Mouse (Mus musculus): Measurements from ENCODE around the gene Pank2.
"Not testable (repeated sequence)": the region's sequence is repeated elsewhere in the genome, so short reads cannot be mapped to it uniquely, and the experiment has no call there.

The Pank2 gene

DNA sequence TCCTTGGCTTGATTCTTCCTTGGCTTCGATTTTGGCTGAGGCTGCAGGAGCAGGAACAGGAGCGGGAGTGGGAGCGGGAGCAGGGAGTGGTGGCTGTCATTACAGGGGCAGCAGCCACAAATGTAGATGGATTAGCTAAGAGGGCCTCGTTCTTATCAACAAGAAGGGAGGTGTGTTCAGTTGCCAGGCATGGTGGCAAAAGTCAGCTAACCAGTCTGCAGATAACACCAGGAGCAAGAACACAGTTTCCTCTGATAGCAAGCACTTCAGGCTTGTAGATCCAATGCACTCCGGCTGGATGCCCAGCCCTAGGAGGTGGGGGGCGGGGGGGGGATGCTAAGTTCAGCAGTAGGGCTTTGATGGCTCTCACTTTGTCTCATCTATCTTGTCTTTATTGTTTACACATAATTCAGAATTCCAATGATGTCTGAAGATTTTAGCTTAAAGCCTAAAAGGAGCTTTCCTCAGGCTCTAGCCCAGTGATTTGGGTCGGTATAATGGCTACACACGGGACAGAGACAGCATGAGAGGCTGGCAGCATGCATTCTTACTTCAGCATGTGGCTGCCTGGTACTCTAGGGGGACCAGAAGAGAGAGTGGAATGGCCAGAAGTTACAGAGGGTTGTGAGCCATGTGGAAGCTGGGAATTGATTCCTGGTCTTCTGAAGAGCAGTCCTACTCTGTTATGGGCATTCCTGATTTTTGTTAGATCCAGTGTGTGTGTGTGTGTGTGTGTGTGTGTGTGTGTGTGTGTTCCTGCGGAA lies 1.6 kb upstream of the Pank2 start:
- no peak for DNase-seq (ENCODE audit: low read depth)

DNA sequence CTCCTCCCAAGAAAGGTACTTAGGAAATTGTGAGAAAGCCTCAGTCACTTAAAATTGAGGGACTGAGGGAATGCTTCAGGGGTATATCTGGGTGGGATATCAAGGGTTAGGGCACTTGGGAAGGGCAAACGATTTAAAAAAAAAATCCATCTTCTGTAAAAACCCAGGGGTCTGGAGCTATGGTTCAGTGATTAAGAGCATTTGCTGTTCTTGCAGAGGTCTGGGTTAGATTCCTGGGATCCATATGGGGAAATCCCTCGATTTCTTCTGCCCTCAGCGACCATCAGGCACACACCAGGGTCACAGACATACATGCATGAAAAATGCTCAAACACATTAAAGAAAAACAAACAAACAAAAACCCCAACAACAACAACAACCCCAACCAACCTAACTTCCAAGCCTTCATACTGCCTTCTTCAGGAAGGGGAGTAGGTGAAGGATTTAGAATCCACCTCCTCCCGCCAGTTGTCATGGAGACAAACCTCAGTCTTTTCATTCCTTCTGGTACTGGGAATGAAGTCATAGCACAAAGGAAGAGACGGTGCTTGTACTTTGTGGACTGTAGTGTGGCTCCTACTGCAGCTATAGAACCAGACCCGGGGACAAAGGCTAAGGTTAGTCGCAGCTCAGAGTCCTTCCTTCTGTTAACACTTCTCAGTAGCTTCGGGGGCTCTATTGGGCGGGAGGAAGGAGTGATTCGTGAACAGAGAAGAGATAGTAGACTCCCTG lies 648 bp upstream of the Pank2 start:
- DNase-seq (ENCODE audit: low read depth), result no peak

DNA sequence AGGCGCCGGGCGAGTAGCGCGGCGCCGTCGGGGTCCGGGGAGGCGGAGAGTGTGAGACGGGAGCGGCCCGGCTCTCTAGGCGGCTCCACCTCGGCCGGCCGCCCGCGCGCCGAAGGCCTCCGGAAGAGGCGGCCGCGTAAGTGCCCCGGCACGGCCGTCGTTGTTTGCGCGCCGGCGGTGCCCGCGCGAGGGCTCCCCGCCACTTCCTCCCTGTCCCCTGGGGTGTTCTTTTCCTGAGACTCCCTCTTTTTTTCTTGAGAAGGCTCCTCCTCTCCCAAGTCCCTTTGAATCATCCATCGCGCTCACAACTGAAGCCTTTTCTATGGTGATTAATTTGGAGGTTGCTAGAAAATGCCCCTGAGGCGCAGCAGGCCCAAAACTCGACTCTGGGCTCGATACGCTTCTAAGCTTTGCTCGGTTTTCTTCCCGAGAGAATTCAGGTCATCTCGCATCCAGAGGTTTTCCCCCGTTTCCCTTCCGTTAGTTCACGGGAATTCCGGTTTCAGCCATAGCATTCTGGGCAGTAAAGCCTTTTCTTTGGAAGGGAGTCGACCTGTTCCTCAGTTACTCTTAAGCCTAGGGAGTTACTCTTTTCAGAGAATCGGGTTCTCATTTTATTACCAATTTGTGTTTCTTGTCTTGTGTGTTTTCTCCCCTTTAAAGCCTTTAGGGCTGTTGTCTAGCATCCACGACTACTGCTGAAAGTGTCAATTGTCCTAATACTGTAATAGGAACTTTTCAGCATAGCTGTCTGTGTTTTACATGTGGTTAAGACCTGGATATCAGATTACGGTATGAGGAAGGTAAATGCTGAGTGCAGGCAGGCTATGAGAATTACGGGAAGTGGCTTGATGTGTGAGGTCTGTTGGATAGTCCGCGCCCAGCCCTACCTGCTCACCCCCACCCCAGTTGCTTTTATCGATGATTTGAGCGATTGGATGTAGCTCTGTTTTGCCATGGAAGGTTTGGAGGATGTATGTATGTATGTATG lies 680 bp downstream of the Pank2 start:
- peak; percentile 84 for DNase-seq (ENCODE audit: low read depth)

DNA sequence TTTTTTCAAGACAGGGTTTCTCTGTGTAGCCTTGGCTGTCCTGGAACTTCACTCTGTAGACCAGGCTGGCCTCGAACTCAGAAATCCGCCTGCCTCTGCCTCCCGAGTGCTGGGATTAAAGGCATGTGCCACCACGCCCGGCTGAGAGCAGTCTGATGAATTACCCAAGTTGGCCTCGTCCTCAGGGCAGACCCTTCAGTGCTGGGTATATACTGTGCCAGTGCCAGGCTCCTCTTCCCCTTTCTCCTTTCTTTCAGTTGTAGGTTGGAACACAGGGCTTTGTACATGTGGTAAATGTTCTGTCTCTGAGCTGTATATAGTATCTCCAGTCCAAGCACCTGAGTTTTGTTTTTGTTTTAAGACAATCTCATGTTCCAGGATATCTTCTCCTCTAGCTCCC lies 1.7 kb downstream of the Pank2 start:
- DNase-seq (ENCODE audit: low read depth), result peak; percentile 32

DNA sequence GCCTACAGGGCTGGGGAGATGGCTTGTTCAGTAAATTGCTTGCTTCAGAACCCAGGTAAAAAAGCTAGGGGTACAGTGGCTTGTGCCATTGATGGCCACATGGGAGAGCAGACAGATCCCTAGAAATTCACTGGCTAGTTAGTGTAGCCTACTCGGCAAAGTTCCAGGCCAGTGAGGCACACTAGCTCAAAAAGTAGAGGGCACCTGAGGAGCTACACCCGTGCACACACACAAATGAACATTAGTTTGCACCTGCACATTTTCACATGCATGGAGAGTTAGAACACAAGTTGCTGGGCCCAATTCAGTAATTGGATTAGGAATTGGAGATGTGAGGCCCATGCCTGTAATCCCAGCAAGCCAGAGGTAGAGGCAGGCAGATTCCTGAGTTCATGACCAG lies 2.8 kb downstream of the Pank2 start:
- no peak for DNase-seq (ENCODE audit: low read depth)

DNA sequence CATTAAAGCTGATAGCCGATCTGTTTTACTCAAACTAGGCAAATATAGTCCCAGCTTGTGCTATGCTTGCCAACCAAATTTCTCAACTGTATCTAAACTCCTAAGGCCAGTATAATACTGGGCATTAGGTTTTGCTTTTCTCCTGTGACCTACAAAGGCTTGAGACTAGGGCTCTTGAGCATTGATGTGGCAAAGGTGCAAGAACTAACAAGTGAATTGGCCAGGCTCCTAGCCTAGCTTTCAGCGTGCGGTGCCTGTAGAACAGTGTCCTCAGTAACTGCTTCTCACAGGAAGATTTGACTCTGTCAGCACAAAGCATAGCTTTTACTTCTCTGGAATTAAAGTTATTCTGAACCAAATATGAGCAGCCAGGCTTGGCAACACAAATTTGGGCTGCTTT lies 13.2 kb downstream of the Pank2 start:
- no peak for DNase-seq (ENCODE audit: low read depth)

DNA sequence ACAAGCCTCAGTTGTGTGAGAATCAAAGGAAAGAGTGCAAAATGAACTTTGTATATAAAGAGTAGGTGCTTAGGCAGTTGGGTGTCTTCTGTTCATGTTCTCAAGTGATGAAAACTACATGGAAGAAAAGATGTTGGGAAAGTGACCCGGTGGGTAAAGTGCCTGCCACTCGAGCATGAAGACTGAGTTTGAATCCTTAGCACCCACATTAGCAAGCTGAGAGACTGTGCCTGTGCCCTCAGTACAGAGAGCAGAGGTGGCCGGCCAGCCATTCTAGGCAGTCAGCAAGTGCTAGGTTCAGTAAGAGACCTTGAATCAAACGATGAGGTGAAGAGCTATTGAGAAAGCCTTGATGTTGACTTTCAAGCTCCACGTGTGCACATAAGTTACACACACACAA lies 14.4 kb downstream of the Pank2 start:
- no peak for DNase-seq (ENCODE audit: low read depth)

DNA sequence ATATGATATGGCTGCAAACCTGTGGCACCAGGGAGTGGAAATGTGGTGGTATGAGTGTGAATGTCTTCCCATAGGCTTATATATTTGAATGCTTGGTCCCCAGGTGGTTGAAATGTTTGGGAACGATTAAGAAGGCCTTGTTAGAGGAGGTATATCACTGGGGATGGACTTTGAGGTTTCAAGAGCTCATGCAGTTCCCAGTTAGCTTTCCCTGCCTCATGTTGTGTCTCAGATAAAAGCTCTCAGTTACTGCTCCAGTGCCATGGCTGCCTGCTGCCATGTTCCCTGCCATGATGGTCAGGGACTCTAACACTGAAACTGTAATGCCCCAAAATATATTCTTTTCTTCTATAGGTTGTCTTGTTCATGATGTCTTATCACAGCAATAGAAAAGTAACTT lies 19.3 kb downstream of the Pank2 start:
- DNase-seq (ENCODE audit: low read depth), result no peak

DNA sequence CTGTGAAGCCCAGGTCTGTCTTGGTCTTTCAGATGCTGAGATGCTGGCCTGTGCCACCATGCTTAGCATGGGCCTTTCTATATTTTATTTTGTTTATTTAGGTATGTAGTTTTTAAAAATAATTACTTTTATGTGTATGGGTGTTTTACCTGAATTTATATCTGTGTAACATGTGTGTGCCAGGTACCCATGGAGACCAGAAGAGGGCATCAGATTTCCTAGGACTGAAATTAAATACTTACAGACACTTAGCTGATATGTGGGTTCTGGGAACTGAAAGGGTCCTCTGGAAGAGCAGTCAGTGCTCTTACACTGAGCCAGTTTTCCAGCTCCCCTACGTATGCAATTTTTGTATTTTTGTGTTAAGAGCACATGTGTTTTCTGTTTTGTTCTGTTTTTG lies 24.0 kb downstream of the Pank2 start:
- peak; percentile 30 for DNase-seq (ENCODE audit: low read depth)

DNA sequence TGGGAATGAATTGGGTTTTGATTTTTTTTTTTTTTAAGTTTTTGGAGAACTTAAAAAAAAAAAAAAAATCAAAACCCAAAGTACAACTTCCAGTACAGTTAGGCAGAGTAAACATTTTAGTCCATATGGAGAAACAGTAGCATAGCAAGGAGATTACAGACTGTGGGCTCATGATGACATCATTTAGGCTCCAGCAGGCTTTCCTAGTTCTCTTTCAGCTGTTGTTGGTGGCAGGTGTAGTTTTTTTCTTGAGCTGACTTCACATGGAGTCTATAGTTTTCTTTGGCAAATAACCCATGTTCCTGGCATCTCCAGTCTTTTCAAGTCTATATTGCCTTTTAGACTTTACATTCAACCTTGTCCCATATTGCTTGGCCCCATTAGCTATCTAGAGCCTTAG lies 28.4 kb downstream of the Pank2 start:
- DNase-seq (ENCODE audit: low read depth), result no peak

DNA sequence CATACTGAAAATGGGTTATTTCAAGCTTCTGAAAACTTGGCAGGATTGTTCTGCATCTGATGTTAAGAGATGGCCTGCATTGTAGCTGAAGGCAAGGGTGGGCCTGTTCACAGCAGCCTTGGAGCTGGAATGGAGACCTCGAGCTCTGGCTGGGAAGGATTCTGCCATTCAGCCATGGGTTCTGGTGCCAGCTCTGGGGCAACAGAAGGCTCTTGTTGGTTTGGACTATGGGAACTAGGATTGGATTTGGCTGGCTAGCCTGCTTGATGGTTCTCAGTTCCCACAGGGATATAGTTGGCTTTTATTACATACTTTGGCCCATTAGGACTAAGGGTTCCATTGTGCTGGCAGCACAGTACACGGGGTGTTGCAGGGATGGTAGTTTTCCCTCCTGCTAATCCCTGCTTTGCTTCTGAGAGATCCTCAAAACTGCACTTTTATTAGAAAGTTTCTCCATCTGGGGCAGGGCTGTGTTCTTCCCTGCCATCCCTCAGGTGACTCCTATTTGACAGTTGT lies 34.5 kb downstream of the Pank2 start:
- DNase-seq (ENCODE audit: low read depth), result no peak

DNA sequence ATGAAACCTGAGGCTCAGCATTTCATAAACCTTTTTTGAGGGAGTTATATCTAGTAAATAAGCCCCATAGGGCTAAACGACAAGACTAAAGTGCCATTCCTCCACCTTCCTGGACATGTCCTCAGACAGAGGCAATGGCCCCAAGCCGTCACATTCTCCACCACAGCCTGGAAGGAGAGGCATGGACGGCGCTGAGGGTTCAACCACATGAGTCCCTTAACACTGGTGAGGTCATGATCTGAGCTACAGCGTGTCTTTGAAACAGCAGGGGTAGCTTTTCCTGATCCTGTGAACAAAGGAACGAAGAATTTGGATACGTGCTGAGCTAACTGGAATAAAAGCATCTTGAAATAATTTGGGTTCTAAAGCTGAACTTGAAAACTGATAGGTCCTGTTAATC lies 36.4 kb downstream of the Pank2 start:
- not testable (repeated sequence) for DNase-seq (ENCODE audit: low read depth)

DNA sequence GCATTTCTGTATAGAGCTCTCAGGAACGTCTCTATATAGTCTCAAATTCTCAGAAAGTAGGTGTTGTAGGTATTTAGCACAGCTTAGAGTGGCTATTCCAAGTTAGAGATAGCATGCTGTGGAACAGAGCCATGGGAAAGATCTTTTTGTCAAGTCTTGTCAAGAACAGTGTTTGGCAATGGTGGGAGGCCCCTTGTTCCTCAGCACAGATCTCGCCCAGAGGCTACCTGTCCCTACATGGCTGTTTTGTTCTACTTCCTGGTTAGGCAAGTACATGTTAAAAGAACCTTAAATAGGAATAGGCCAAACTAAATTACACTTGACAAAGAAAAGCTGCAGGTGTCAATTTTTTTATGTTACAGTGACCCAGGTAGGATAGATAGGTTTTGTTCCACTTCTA lies 38.2 kb downstream of the Pank2 start:
- DNase-seq (ENCODE audit: low read depth), result no peak

DNA sequence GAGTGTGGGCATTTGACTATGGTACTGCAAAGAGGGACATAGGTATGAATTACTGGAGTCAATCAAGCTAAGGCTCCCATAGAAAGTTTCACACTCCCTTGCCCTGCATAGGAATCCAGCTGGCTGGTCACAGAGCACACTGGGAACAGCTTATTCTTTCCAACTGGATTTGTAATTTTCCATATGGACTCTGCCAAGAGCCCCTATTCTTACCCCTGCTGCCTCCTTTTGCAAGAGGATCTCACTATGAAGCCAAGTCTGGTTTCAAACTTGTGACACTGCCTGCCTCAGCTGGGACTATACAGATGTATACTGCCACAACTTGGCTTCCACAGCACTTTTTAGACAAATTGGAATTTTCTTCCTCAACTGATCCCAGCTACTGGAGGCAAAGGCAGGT lies 39.3 kb downstream of the Pank2 start:
- no peak for DNase-seq (ENCODE audit: low read depth)

DNA sequence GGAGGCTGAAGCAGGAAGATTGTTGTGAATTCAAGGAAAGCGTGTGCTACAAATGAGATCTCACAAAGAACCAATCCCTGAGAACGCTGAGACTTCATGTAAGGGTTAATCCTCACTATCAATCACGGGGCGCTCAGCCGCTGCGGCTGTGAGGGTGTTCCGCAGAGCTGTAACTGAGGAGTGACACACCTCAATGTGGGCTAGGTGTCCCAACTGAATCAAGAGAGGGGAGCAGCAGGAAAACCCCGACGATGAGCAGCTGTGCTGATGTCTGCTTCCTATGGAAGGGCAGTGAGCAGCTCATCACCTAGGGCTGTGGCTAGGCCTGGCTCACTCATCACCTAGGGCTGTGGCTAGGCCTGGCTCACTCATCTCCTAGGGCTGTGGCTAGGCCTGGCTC lies 42.2 kb downstream of the Pank2 start:
- DNase-seq (ENCODE audit: low read depth), result no peak

DNA sequence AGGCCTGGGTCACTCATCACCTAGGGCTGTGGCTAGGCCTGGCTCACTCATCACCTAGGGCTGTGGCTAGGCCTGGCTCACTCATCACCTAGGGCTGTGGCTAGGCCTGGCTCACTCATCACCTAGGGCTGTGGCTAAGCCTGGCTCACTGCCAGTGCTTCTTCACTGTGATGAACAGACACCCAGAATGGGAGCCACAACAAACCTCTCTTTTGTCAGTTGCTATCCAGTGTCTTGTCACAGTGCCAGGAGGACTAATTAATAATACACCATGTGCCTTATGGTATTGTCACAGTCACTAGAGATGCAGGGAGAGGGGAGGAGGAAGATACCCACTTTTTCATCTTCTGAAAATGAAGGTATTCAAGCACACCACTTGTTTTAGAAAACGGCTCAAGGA lies 42.9 kb downstream of the Pank2 start:
- DNase-seq (ENCODE audit: low read depth), result peak; percentile 50

DNA sequence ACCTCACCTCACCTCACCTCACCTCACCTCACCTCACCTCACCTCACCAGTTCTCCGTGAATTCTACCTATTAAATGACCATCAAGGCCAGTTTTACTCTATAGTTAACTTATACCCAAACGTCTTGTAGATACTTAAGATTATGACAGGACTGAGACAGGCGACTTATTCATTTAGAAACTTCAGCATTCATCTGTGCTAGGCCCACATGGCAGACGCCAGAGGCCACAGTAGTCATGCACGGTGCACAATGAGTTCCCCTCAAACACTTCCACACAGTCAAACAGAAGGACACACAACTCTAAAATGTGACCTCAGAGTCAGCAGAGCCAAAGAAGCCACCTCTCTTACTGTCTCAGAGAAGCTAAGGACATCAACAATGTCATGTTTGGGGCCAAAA lies 45.1 kb downstream of the Pank2 start:
- DNase-seq (ENCODE audit: low read depth), result no peak

DNA sequence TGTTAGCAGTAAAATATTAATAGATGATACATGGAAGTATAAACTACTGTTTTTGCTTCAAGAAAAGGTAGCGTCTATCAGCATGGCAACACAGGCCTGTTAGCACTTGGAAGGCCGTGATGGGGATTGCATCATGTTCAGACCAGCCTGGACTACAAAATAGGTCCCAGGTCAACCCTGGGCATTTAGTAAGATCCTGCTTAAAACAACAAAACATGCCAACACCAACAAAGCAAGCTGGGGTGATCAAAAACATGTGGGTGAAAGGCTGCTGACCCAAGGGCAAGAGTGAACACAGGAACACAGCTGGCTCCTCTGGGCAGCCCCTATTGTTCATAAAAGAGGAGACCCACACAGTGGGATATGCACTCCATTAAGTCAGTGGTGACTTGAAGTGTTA lies 45.5 kb downstream of the Pank2 start:
- no peak for DNase-seq (ENCODE audit: low read depth)

DNA sequence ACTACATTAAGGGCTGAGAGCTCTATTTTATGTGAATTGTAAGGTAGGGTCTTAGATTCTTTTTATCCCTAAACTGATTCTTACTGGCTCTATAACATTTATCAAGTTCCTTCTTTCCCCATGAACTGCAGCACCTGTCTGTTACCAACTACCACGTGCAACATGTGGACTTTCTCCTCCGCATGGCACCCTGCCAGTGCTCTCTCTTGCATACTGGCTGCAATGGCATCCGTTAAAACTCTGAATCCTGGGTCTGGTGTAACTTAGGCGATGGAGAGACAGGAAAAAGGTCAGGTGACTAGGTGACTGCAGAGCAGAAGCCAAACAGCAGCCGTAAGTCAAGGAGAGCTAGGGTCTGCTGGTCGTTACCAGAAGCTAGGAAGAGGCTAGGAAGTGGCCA lies 47.0 kb downstream of the Pank2 start:
- no peak for DNase-seq (ENCODE audit: low read depth)

DNA sequence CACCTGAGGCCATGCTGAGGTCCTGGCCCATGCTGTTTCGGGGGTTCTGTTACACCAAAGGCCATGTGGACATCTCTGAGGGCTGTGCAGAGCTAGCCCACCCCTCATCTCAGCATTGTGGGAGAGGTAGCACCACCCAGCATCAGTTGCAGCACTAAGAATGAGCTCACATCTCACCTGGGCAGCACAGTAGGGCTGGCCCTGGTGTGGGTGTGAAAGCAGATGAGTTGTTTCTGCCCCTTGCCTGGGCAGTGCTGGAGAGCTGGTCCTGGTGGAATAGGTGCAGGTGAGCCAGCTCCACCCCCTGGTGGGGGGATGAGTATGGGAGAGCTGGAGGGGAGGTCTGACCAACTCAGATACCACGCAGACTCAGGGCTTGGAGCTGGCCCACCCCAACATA lies 53.9 kb downstream of the Pank2 start:
- no peak for DNase-seq (ENCODE audit: low read depth)

DNA sequence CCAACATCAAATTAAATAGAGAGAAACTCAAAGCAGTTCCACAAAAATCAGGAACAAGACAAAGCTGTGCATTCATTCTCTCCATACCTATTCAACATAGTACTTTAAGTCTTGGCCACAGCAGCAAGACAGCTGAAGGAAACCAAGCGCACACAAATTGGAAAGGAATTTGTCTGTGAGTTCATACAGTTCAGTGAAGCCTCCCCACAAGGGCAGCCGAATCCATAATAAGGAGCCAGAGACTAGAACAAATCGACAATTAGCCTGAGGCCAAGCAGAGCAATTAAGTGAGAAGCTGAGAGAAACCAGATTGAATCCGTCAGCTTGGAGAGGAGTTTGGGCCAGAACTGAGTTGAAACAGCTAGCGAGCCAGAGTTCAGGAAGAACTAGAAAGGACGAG lies 57.1 kb downstream of the Pank2 start:
- no peak for DNase-seq (ENCODE audit: low read depth)

DNA sequence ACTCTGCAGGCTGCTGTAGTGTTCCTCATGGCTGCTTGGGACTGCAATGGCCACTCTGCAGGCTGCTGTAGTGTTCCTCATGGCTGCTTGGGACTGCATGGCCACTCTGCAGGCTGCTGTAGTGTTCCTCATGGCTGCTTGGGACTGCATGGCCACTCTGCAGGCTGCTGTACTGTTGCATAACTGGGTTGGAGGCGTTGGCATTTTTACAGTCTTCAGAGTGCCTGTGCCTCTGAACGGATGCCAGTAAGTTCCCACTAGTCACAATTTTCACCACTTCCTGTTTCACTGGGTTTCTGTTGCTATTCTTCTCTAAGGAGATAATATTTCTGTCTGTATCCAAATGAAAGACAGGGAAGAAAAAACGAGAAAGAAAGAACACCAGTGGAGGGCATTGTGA lies 58.9 kb downstream of the Pank2 start:
- peak; percentile 91 for DNase-seq (ENCODE audit: low read depth)
